Mouse (Mus musculus): ENCODE data around the gene Chrnd. TPM values are rescaled to one million over a fixed set of nuclear protein-coding genes. Genes with fewer than 3 reads are reported as not detected.

Gene Chrnd
- polyA plus RNA-seq (2014; fragmentation: Nextera tagmentation; extraction: Ambion mirVana) = not detected in 2 replicates

GRCm38 (mm10) chr1:87190429-87190828 is at the start of gene Chrnd:
TSS of gene Chrnd (plus strand) at chr1:87190607.
- Histone ChIP-seq H3K9me3 (ENCODE audit: control insufficient read depth, low read length) (no peaks in the 10 kb centered on the region), H3K4me1 (ENCODE audit: control insufficient read depth, insufficient read depth, low read length) (peaks cover 4% of the 10 kb centered on the region; the same call in 1 of the 2 replicates), H3K36me3 (ENCODE audit: control insufficient read depth, insufficient read depth, low read length) (no peaks in the 10 kb centered on the region), H3K4me3 (ENCODE audit: low read depth, low read length) (no peak within 1 kb of the TSS), H3K27me3 (ENCODE audit: control insufficient read depth, insufficient read depth, low read length) (peaks cover 2% of the 10 kb centered on the region), H3K27ac (ENCODE audit: low read depth, low read length) (no peak within 1 kb of the TSS), H3K4me2 (ENCODE audit: low read depth, low read length) (no peak within 1 kb of the TSS), H3K9ac (replicated peaks; ENCODE audit: low read depth, low read length) (no peak within 1 kb of the TSS)
- WGBS = 27% methylated on average over 4 of the region's 4 CpGs
- ATAC-seq (ENCODE audit: low read depth) = no peak

- 0 out of 2 replicates have a peak, but pooled peaks have one; percentile 13 for ATAC-seq (ENCODE audit: low read depth)
These were observed 48.9 kb upstream of the Chrnd start for GRCm38 (mm10) chr1:87141550-87141949.

GRCm38 (mm10) chr1:87142456-87142855 is 48.0 kb upstream of the Chrnd start:
- peak overlapping the region; percentile 34; the same call in 1 of the 2 replicates for H3K27ac ChIP-seq (ENCODE audit: low read depth, low read length)
- H3K9me3 ChIP-seq (ENCODE audit: control insufficient read depth, low read length) = no peaks in the 10 kb centered on the region
- H3K4me2 ChIP-seq (ENCODE audit: low read depth, low read length) = 0 out of 2 replicates have a peak overlapping the region, but pooled peaks have one; percentile 2
- H3K9ac ChIP-seq (replicated peaks; ENCODE audit: low read depth, low read length) = no peak overlapping the region
- WGBS = 33% methylated on average over 9 of the region's 9 CpGs
- H3K27me3 ChIP-seq (ENCODE audit: control insufficient read depth, insufficient read depth, low read length) = no peaks in the 10 kb centered on the region
- H3K36me3 ChIP-seq (ENCODE audit: control insufficient read depth, insufficient read depth, low read length) = no peaks in the 10 kb centered on the region
- peaks cover 15% of the 10 kb centered on the region for H3K4me1 ChIP-seq (ENCODE audit: control insufficient read depth, insufficient read depth, low read length)
- ATAC-seq (ENCODE audit: low read depth) = peak; percentile 80
- H3K4me3 ChIP-seq (ENCODE audit: low read depth, low read length) = no peak overlapping the region

More at GRCm38 (mm10) chr1:87141550-87141949, 48.9 kb upstream of the Chrnd start:
- Histone ChIP-seq H3K36me3 (ENCODE audit: control insufficient read depth, insufficient read depth, low read length) (no peaks in the 10 kb centered on the region), H3K4me1 (ENCODE audit: control insufficient read depth, insufficient read depth, low read length) (peaks cover 15% of the 10 kb centered on the region), H3K27me3 (ENCODE audit: control insufficient read depth, insufficient read depth, low read length) (no peaks in the 10 kb centered on the region), H3K27ac (ENCODE audit: low read depth, low read length) (peak overlapping the region; percentile 48; the same call in 1 of the 2 replicates), H3K4me2 (ENCODE audit: low read depth, low read length) (no peak overlapping the region), H3K9me3 (ENCODE audit: control insufficient read depth, low read length) (no peaks in the 10 kb centered on the region), H3K9ac (replicated peaks; ENCODE audit: low read depth, low read length) (no peak overlapping the region), H3K4me3 (ENCODE audit: low read depth, low read length) (no peak overlapping the region)
- 52% methylated on average over 4 of the region's 4 CpGs for WGBS

GRCm38 (mm10) chr1:87143141-87143540 is 47.3 kb upstream of the Chrnd start:
- Histone ChIP-seq H3K27me3 (ENCODE audit: control insufficient read depth, insufficient read depth, low read length) (no peaks in the 10 kb centered on the region), H3K9ac (replicated peaks; ENCODE audit: low read depth, low read length) (no peak overlapping the region), H3K4me3 (ENCODE audit: low read depth, low read length) (no peak overlapping the region), H3K9me3 (ENCODE audit: control insufficient read depth, low read length) (no peaks in the 10 kb centered on the region), H3K4me2 (ENCODE audit: low read depth, low read length) (no peak overlapping the region), H3K36me3 (ENCODE audit: control insufficient read depth, insufficient read depth, low read length) (no peaks in the 10 kb centered on the region), H3K4me1 (ENCODE audit: control insufficient read depth, insufficient read depth, low read length) (peaks cover 15% of the 10 kb centered on the region), H3K27ac (ENCODE audit: low read depth, low read length) (peak overlapping the region; percentile 22; the same call in 1 of the 2 replicates)
- 58% methylated on average over 10 of the region's 10 CpGs for WGBS
- ATAC-seq (ENCODE audit: low read depth) = peak; percentile 36; the same call in 1 of the 2 replicates

- H3K27me3 ChIP-seq (ENCODE audit: control insufficient read depth, insufficient read depth, low read length) = peaks cover 26% of the 10 kb centered on the region
- WGBS = 28% methylated on average over 13 of the region's 13 CpGs
- no peaks in the 10 kb centered on the region for H3K36me3 ChIP-seq (ENCODE audit: control insufficient read depth, insufficient read depth, low read length)
- no peak overlapping the region for H3K4me3 ChIP-seq (ENCODE audit: low read depth, low read length)
- H3K9ac ChIP-seq (replicated peaks; ENCODE audit: low read depth, low read length) = no peak overlapping the region
- no peaks in the 10 kb centered on the region for H3K9me3 ChIP-seq (ENCODE audit: control insufficient read depth, low read length)
- no peak overlapping the region for H3K4me2 ChIP-seq (ENCODE audit: low read depth, low read length)
- 0 out of 2 replicates have a peak, but pooled peaks cover 6% of the 10 kb centered on the region for H3K4me1 ChIP-seq (ENCODE audit: control insufficient read depth, insufficient read depth, low read length)
- ATAC-seq (ENCODE audit: low read depth) = no peak
- no peak overlapping the region for H3K27ac ChIP-seq (ENCODE audit: low read depth, low read length)
These were observed 41.0 kb upstream of the Chrnd start for GRCm38 (mm10) chr1:87149422-87149821.

GRCm38 (mm10) chr1:87151286-87151685 is 39.1 kb upstream of the Chrnd start:
- Histone ChIP-seq H3K4me3 (ENCODE audit: low read depth, low read length) (no peak overlapping the region), H3K9ac (replicated peaks; ENCODE audit: low read depth, low read length) (no peak overlapping the region), H3K9me3 (ENCODE audit: control insufficient read depth, low read length) (no peaks in the 10 kb centered on the region), H3K27me3 (ENCODE audit: control insufficient read depth, insufficient read depth, low read length) (peaks cover 43% of the 10 kb centered on the region), H3K36me3 (ENCODE audit: control insufficient read depth, insufficient read depth, low read length) (no peaks in the 10 kb centered on the region), H3K4me1 (ENCODE audit: control insufficient read depth, insufficient read depth, low read length) (0 out of 2 replicates have a peak, but pooled peaks cover 6% of the 10 kb centered on the region), H3K4me2 (ENCODE audit: low read depth, low read length) (no peak overlapping the region), H3K27ac (ENCODE audit: low read depth, low read length) (no peak overlapping the region)
- no peak for ATAC-seq (ENCODE audit: low read depth)
- 88% methylated on average over 6 of the region's 6 CpGs for WGBS

GRCm38 (mm10) chr1:87153776-87154500 is 36.5 kb upstream of the Chrnd start:
- Histone ChIP-seq H3K9me3 (ENCODE audit: control insufficient read depth, low read length) (no peaks in the 10 kb centered on the region), H3K4me3 (ENCODE audit: low read depth, low read length) (peak overlapping the region; percentile 45), H3K27me3 (ENCODE audit: control insufficient read depth, insufficient read depth, low read length) (peaks cover 62% of the 10 kb centered on the region), H3K4me2 (ENCODE audit: low read depth, low read length) (peak overlapping the region; percentile 66), H3K9ac (replicated peaks; ENCODE audit: low read depth, low read length) (peak overlapping the region; percentile 42), H3K27ac (ENCODE audit: low read depth, low read length) (no peak overlapping the region), H3K36me3 (ENCODE audit: control insufficient read depth, insufficient read depth, low read length) (no peaks in the 10 kb centered on the region), H3K4me1 (ENCODE audit: control insufficient read depth, insufficient read depth, low read length) (0 out of 2 replicates have a peak, but pooled peaks cover 6% of the 10 kb centered on the region)
- WGBS = 1% methylated on average over 71 of the region's 72 CpGs
- ATAC-seq (ENCODE audit: low read depth) = peak; percentile 22; the same call in 1 of the 2 replicates

GRCm38 (mm10) chr1:87154501-87155120 is 35.8 kb upstream of the Chrnd start:
- Histone ChIP-seq H3K4me3 (ENCODE audit: low read depth, low read length) (peak overlapping the region; percentile 45), H3K9me3 (ENCODE audit: control insufficient read depth, low read length) (no peaks in the 10 kb centered on the region), H3K9ac (replicated peaks; ENCODE audit: low read depth, low read length) (peak overlapping the region; percentile 42), H3K4me2 (ENCODE audit: low read depth, low read length) (peak overlapping the region; percentile 66), H3K36me3 (ENCODE audit: control insufficient read depth, insufficient read depth, low read length) (no peaks in the 10 kb centered on the region), H3K4me1 (ENCODE audit: control insufficient read depth, insufficient read depth, low read length) (0 out of 2 replicates have a peak, but pooled peaks cover 6% of the 10 kb centered on the region), H3K27me3 (ENCODE audit: control insufficient read depth, insufficient read depth, low read length) (peaks cover 62% of the 10 kb centered on the region), H3K27ac (ENCODE audit: low read depth, low read length) (no peak overlapping the region; the same call in 1 of the 2 replicates)
- 2% methylated on average over 58 of the region's 58 CpGs for WGBS
- ATAC-seq (ENCODE audit: low read depth) = peak; percentile 22; the same call in 1 of the 2 replicates
